Mouse (Mus musculus) spleen, postnatal 14 days (tissue): ENCODE data around the gene Pfdn5.

Experiments used
- DNase-seq, 2 experiments: peaks; one replicate each; pipeline ENCODE4 v3.0.0; 2021 to 2022; ENCODE audit warnings: low spot score in 2 of 2

Gene Pfdn5

GRCm38 (mm10) chr15:102335254-102335653, 9.3 kb downstream of the Pfdn5 start:
- DNase-seq: no peak

DNA sequence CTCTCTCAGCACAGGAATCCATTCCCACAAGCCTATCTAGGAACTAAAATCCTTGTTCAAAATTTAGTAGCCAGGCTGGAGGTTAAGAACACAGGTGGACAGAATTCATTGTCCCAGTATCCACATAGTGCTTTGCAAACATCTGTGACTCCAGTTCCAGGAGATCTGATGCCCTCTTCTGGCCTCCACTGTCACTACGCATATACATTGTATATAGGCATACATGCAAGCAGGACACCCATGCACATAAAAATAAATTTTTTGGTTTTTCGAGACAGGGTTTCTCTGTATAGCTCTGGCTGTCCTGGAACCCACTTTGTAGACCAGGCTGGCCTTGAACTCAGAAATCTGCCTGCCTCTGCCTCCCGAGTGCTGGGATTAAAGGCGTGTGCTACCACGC, 10.0 kb downstream of the Pfdn5 start:
- peak in 1 of 2 experiments; percentile 29 for DNase-seq

GRCm38 (mm10) chr15:102336946-102337345, 11.0 kb downstream of the Pfdn5 start:
- no peak for DNase-seq

- no peak for DNase-seq
Observed at GRCm38 (mm10) chr15:102339612-102340011, 13.7 kb downstream of the Pfdn5 start.

GRCm38 (mm10) chr15:102341580-102341979, 15.7 kb downstream of the Pfdn5 start:
- DNase-seq: peak in 1 of 2 experiments; percentile 42

- no peak for DNase-seq
Observed at GRCm38 (mm10) chr15:102344490-102344889, 18.6 kb downstream of the Pfdn5 start.

DNA sequence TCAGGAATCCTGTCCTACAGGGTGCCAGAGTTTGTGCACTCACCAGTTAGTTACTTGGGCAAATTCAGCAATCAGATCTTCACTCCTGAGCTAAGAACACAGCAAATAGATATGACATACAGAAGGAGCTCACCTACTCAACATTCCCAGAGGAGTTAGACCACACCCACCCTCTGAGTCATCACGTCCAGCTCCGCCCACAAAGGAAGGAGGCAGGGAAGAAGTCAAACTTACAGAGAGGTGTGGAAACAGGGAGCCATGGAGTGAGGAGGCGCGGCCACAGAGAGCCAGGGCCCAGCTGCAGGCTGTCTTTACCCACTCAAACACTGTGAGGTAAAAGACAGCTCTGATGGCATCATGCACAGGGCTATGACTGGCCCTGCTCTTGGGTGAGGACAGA, 20.5 kb downstream of the Pfdn5 start:
- no peak for DNase-seq

GRCm38 (mm10) chr15:102350138-102350941, 24.4 kb downstream of the Pfdn5 start, which contains the start of gene Aaas:
Gene Aaas, minus strand, starts transcription at chr15:102350771.
- DNase-seq: peak; percentile 94 to 95

DNA sequence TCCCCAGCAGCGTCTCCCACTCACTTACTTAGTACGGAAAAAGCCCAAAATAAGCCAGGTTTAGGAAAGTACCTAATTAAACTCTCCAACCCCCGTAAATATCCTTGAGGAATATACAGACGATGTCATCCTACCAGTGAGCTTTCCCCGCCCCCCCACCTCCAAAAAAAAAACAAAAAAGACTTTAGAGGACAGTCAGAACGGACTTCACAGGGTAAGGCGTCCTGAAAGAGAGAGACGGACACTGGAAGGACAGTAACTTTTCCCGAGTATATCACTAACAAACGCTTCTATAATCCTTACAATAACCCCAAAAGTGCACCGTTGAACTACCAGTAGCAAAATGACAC, 25.0 kb downstream of the Pfdn5 start:
- DNase-seq: no peak

DNA sequence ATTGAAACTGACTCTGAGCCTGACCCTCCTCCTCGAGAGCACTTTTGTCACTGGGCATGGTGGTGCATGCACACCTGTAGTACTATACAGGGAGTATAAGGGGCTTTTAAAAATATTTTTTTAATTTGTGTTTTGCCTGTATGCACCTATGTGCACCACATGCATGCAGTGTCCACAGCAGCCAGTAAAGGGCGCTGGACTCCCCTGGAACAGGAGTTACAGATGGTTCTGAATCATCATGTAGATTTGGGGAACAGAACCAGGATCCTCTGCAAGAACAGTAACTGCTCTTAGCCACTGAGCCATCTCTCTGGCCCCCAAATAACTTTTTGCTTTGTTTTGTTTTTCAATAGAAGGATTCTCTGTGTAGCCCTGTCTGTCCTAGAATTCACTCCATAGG, 26.3 kb downstream of the Pfdn5 start:
- no peak for DNase-seq

GRCm38 (mm10) chr15:102353986-102354385, 28.1 kb downstream of the Pfdn5 start:
- no peak for DNase-seq

GRCm38 (mm10) chr15:102355134-102355870, 29.4 kb downstream of the Pfdn5 start:
- DNase-seq: peak in 1 of 2 experiments; percentile 25

DNA sequence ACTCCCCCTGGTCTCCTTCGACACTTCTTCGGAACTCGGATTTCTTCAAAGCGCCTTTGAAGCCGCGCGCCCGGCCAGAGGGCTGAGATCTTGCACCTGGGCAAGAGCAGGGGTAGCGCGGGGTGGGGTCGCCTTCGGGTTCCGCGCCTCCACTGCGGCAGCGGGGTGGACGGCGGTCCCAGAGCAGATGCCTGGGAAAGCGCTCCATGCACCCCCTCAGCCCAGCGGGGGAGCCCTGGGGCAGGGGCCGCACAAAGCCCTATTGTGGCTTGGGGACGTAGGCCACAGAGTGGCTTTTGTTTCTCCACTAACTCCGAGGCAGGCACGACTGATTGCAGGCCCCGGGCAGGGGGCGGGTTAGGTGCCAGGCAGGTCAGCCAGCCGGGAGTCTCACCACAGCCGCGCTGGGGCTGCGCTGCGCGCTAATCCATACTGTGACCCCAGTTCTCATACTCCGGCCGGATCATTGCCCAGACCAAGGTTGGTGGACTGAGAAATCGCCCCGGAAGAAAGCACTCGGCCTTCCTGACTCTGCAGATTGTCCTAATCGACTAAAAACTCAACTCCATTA, 30.0 kb downstream of the Pfdn5 start:
- no peak for DNase-seq

GRCm38 (mm10) chr15:102356501-102357325, 30.8 kb downstream of the Pfdn5 start:
- DNase-seq: no peak

DNA sequence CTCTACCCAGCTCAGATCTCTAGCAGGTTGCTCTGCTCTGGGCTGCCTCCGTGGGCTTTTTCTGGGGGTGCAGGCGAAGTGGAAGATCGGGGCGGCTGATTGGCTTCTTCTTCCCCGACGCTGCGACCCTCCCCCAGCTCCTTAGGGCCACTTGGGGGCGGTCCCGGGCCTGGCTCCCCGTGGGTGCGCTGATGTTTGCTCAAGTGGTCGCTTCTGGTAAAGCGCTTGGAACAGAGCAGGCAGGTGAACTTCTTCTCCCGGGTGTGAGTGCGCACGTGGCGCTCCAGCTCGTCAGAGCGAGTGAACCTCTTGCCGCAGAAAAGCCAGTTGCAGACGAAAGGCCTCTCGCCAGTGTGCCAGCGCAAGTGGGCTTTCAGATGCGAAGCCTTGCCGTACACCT, 32.2 kb downstream of the Pfdn5 start:
- DNase-seq: no peak

- DNase-seq: no peak
Observed at GRCm38 (mm10) chr15:102358834-102359233, 32.9 kb downstream of the Pfdn5 start.

- no peak for DNase-seq
Observed at GRCm38 (mm10) chr15:102362648-102363047, 36.7 kb downstream of the Pfdn5 start.

- no peak for DNase-seq
Observed at GRCm38 (mm10) chr15:102364678-102365077, 38.8 kb downstream of the Pfdn5 start.

DNA sequence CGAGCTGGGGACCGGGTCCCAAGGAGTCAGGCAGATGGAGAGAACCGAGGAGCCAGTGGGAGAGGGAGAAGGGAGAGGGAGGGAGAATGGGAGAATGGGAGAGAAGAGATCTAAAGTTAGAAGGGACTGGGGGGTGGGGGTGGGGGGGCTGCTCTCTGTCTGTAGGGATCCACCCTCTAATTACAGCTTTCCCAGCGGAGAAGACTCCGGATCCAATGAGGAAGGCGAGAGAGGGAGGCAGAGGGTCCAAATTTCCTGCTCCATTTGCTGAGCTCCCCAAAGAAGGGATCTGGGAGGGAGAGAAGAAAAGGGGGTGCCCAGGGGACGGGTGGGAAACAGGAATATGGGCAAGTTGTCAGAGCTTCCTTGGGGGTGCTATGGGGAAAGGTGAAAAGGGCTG, 40.3 kb downstream of the Pfdn5 start:
- no peak for DNase-seq

GRCm38 (mm10) chr15:102366733-102367344, 40.9 kb downstream of the Pfdn5 start, which contains the start of gene Sp7:
Gene Sp7, minus strand, starts transcription at chr15:102367182.
- no peak for DNase-seq

DNA sequence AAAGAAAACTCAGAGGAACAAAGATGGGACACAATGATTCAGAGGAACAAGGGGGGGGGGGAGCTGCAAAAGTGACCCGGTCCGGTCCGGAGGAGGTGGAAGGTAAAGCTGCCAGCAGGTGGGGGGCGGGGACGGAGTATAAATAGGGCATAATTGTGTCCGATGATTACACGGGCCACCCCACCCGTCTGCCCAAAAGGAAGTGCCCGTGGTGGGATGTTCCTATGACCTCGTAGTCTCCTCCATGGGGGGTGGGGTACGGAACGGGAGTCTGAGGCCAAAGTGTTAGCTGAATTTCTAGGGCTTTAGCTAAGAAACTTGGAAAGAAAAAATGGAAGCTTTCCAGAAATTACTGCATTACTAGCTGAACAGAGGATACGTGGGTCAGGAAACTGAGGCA, 44.1 kb downstream of the Pfdn5 start:
- DNase-seq: no peak
